Mouse (Mus musculus) T-helper 2 cell (primary cell): Measurements from ENCODE around the gene Pum2.
"Not testable (repeated sequence)": the region's sequence is repeated elsewhere in the genome, so short reads cannot be mapped to it uniquely, and the experiment has no call there.

Experiments used
- in situ Hi-C: fragments of 300-600 bp; cut with MboI, MseI; formaldehyde crosslinking; loops from one replicate; pipeline ENCODE4 v1.15.1; 2025; ENCODE audit warnings: high pct_unique_total_duplicates

Gene Pum2

DNA sequence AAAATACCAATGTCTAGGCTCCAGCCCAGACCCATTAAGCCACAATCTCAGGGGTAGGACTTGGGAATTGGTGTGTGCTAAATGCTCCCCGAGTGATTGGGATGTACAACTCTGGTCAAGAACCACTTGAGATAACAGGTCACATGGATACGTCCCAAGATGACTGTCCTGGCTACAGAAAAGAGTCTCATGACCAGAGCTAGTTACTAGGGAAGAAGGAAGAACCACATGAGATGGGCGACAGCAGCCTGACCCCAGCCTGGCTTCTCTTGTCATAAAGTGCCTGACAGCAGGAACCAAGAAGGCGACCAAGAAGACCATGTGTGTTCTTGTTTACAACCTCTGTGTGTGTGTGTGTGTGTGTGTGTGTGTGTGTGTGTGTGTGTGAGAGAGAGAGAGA is 4.5 kb upstream of the Pum2 start:
- in situ Hi-C loops, result no loop called here

DNA sequence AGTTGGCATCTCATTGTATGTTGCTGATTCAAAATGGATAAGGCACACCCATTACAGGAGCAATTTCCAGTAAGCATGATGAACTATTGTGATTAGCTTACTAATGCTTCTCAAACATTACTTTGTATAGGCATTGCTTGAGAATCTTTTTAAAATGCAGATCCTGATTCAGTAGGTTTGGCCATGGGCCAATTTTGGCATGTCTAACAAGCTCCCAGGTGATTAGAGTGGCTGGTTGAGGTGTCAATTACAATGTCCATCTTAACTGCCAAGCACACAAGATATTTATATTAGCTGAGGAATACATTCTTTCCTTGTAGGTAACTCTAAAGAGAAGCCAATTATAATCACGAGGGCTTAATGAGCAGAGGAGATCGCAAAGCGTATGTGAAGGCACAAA is 4.1 kb upstream of the Pum2 start:
- in situ Hi-C loops, result no loop called here

DNA sequence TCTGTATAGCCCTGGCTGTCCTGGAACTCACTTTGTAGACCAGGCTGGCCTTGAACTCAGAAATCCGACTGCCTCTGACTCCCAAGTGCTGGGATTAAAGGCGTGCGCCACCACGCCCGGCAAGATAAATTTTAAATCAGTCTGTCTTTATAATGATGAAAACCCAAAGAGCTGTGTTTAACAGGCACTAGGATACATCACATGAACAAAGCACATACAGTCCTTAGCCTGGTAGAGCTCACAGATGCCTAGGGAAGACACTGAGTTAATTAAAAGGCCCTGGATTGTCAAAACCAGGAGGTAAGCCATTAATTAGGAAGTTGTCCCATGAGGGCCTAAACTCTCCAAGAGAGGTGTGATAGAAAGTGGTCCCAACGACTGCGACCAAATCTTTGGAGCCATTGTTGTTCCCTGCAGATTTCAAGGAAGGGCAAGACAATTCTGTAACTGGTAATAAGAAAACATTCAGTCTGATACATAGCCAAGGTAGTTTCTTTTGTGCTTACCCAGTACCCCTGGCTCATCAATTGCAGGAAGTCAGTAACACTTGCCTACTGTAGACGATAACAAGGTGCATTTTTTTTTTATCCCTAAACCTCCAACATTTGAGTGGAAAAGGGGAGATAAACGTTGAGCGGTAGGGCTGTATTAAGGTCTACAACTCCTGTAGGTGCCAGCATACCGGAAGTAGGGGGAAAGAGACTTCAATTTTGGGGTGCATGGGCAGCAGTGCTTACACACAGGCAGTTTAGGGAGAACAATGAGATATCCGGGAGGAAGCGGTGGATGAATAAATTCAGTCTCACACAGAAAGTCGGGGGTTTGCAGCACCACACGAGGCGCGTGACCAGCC is 587 bp upstream of the Pum2 start:
- in situ Hi-C loops, result no loop called here

GRCm38 (mm10) chr12:8674377-8674864 is 487 bp downstream of the Pum2 start:
- in situ Hi-C loops, result no loop called here

DNA sequence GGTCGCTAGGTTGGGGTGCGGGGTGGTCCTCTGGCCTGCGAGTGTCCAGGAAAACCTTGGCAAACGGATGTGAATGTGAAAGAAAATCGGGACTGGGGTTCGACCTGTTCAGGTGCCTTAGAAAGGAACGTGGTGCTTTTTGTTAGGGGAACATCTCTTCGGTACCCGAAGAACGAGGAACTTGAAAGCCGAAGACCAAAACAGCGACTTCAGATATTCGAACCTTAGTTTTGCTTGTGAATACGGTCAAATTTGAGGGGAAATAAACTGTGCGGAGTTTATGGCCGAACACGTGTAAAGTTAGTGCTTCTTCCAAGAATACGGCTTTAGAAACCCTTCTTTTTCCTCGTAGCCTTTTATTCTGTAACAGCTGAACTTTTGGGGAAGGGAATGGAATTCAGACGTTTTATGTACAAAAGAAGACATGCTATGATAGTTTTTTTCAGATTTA is 982 bp downstream of the Pum2 start:
- in situ Hi-C loops, result no loop called here

DNA sequence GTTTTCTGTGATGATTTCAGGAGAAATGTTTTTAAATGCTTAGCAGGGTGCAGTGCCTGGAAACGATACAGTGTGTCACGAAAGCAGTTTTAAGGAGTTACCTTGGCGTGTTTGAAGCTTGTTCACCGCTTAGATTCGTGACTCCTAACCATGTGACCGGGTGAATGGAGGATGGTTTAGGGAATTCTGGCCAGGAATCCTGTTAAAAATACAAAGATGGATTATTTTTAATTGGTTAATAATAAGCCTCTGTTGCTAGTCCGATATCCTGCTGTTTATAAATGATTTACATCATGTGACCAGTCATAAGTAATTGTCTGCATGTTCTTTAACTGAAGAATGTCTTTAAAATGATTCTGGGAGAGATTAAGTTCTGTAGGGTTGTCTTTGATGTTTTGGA is 1.4 kb downstream of the Pum2 start:
- in situ Hi-C loops, result no loop called here

- in situ Hi-C loops, result no loop called here
Observed at GRCm38 (mm10) chr12:8676341-8676740, 2.4 kb downstream of the Pum2 start.

- in situ Hi-C loops, result no loop called here
Observed at GRCm38 (mm10) chr12:8677926-8678325, 4.0 kb downstream of the Pum2 start.

DNA sequence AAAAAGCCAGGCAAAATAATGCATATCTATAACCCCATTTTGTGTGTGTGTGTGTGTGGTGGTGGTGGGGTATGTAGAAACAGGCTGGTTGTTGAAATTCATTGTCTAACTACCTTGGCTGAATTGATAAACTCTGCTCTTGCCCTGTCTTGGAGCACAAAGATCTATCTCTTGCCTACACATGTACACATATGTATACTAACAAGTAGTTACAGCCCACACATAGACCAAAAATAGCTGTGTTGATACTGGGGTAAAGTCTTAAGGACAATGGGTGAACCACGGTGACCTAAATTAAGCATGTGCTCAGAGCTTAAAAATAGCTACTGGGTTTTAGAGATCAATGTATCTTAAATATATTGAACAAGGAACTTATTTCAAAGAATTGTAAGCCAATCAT is 10.3 kb downstream of the Pum2 start:
- in situ Hi-C loops, result no loop called here

DNA sequence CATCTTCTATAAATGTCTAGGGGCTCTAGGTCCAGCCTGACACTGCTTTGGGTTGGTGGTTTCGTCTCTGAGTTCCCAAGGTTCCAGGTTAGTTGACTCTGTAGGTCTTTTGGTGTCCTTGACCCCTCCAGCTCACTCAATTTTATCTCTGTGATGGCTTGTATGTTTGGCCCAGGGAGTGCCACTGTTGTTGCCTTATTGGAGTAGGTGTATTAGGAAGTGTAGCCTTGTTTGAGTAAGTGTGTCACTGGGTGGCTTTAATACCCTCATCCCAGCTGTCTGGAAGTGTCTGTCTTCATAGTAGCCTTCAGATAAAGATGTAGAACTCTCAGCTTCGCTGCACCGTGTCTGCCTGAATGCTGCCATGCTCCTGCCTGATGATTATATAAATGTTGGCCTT is 11.1 kb downstream of the Pum2 start:
- in situ Hi-C loops, result no loop called here

GRCm38 (mm10) chr12:8689882-8690281 is 15.9 kb downstream of the Pum2 start:
- in situ Hi-C loops, result not testable (repeated sequence)

- in situ Hi-C loops, result no loop called here
Observed at GRCm38 (mm10) chr12:8698895-8699294, 25.0 kb downstream of the Pum2 start.

GRCm38 (mm10) chr12:8703988-8704387 is 30.1 kb downstream of the Pum2 start:
- in situ Hi-C loops, result no loop called here

DNA sequence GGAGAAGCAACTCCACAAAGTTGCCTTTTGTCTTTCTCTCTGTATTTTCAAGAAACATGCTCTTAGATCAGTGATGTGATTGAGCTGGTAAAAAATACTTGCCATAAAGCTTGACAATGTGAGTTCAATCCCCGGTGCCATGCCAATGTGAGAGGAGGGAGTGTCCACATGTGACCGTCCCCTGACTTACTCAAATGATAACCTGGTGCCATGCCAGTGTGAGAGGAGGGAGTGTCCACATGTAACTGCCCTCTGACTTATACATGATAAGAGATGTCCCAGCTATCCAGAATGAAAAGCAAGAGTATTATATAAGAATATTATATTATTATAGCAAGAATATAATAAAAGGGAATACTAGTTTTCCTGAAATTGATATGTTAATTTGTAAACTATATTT is 34.9 kb downstream of the Pum2 start:
- in situ Hi-C loops, result no loop called here

DNA sequence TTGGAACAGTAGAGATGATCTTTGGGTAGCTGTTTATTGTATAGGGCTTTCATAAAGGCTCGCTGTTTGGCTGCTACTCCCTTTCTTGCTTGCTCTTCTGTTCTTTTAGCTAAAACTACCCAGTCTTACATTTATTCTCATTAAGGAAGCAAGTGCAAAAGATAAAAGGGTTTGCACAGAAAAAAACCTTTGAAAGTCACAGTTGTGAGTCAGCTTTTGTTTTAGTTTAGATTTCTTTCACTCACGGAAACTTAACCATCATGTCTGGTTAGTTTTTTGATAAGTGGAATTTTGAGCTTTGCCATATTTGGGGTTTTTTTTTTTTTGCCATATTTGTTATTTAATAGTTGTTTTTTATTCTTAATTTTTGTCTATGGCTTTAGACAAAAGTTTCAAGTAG is 38.7 kb downstream of the Pum2 start:
- in situ Hi-C loops, result no loop called here

GRCm38 (mm10) chr12:8716093-8716492 is 42.2 kb downstream of the Pum2 start:
- in situ Hi-C loops, result no loop called here

DNA sequence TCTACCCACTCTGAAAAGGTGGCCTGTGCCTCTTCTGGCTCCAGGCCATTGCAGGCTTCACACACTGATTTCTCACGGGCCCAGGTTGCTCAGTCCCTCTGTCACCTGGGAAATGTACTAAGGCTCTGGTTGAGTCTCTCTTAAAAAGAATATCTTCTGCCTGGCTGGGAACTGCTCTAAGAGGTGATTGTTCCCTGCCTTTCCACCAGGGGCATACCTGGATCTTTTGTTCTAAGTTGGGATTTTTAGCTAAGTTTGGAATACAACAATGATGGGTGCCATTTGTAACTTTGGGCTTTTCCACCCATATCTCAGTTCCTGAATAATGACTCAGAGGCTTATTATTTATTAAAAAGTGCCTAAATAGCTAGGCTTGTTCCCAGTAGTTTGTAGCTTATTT is 53.0 kb downstream of the Pum2 start:
- in situ Hi-C loops, result no loop called here

- in situ Hi-C loops, result no loop called here
Observed at GRCm38 (mm10) chr12:8728739-8729138, 54.8 kb downstream of the Pum2 start.

GRCm38 (mm10) chr12:8753654-8754053 is 79.7 kb downstream of the Pum2 start:
- in situ Hi-C loops, result no loop called here

GRCm38 (mm10) chr12:8754116-8754515 is 80.2 kb downstream of the Pum2 start:
- in situ Hi-C loops, result no loop called here

DNA sequence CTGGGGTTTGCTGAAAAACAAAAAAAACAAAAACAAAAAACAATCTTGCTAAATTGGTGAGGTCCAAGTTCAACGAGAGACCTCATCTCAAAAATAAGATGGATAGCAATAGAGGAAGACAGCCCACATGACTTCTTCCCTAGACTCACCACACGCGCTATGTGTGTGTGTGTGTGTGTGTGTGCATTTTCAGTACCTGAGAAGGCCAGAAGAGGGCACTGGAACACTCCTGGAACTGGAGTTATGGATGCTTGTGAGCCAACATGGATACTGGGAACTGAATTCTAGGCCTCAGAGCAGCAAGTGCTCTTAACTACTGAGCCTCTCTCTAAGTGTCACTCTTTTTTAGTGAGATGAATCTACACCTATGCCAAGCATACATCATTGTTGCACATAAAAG is 84.1 kb downstream of the Pum2 start:
- in situ Hi-C loops, result no loop called here

GRCm38 (mm10) chr12:8759115-8759514 is 85.2 kb downstream of the Pum2 start:
- in situ Hi-C loops, result no loop called here

GRCm38 (mm10) chr12:8759779-8760178 is 85.8 kb downstream of the Pum2 start:
- in situ Hi-C loops, result no loop called here

DNA sequence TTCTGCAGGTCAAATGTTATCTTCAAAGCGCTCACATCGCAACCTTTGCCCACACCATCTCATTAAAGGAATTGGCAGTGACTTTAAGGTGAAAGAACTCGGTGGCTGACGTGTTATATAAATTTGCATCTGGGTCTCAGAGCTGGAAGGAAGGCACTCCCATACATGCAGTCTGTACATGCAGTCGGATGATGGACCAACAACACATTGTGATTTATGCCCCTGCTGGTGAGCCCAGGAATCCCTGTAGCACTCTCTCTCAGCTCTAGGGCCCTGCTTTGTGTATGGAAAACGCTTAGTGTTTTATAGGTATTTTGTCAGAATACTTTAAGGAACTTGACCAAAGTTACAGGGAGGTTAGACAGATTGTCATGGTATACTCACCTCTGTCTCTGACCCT is 86.6 kb downstream of the Pum2 start:
- in situ Hi-C loops, result no loop called here
